Mouse (Mus musculus) retina, adult 2 months (tissue): Measurements from ENCODE around the gene Abcb5.
"Not testable (repeated sequence)": the region's sequence is repeated elsewhere in the genome, so short reads cannot be mapped to it uniquely, and the experiment has no call there.

Source experiments
- DNase-seq: peaks from one replicate; pipeline ENCODE4 v3.0.0-alpha.2; 2012; ENCODE audit warnings: low read depth, low spot score

The Abcb5 gene

GRCm38 (mm10) chr12:118966321-118966720 lies at the start of gene Abcb5:
Gene Abcb5, minus strand, starts transcription at chr12:118966421.
- DNase-seq = no peak

GRCm38 (mm10) chr12:118999230-118999629 lies 33.0 kb upstream of the Abcb5 start:
- no peak for DNase-seq

- DNase-seq = no peak
Measured at GRCm38 (mm10) chr12:118994328-118995166, 28.3 kb upstream of the Abcb5 start.

DNA sequence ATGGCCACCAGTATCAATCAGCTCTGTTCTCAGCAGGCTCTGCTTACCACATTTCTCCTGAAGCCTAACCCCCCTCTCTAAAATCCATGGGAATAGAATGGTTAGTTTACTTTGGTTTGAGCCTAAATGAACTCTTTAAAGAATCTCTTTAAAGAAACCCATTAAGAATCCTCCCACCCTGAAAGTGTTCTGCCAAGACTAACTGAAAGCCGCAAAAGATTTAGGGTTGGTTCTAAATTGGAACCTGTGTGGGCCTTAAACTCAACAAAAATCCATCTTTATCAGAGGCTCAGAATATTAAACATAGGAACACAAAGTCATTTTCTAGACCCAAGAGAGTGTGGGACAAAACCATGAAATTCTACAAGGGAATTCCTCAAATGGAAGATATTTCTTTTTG lies 18.6 kb upstream of the Abcb5 start:
- no peak for DNase-seq

DNA sequence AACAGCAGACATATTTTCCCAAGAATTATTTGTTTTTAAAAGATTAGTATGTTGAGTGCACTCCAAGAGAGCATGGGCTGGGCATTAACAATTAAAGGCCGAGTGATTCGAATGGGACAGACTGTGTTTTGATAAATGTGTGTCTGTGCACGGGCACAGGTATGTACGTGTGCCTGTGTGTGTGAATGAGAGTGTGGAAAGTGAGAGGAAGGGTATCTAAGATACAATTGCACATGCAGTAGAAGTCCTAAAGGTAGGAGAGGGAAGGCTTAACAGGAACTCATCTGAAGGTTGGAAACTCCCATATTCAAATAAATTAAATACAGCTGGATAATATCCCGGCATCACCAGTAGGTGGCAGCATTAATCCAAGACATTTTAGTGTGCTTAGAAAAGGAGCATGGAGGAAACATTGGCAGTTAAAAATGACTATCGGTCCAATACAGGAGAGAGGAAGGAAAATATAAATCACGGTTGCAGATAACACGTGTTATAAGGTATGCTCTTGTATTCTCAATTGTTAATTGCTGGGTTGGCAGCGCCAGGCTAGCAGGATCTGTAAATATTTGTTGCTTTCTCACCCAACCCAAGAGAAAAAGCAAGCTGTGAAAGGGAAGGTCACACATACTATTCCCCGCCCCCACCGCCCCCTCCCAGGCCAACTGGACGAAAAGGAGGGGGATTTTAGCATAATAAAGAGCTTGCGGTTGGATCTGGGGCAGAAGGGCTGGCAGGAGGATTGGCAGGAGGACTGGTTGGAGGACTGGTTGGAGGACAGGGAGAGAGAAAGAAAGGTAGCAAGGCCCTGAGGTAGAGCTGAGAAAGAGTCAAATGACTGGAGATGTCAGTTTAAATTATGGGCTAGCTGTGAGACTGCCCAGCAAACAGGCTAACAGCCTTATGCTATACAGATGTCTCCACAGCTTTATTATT lies 35.6 kb downstream of the Abcb5 start:
- peak; percentile 32 for DNase-seq

- peak; percentile 16 for DNase-seq
Measured at GRCm38 (mm10) chr12:118926813-118927281, 39.4 kb downstream of the Abcb5 start.

DNA sequence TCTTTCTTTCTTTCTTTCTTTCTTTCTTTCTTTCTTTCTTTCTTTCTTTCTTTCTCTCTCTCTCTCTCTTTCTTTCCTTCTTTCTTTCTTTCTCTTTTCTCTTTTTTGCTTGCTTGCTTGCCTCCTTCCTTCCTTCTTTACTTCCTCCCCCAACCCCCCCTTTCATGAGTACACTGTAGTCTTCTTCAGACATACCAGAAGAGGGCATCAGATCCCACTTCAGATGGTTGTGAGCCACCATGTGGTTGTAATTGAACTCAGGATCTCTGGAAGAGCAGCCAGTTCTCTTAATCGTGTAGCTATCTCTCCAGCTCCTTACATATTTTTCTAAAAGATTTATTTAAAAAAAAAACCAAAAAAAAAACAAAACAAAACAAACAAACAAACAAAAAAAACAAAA lies 42.3 kb downstream of the Abcb5 start:
- DNase-seq = not testable (repeated sequence)

- DNase-seq = no peak
Measured at GRCm38 (mm10) chr12:118917771-118918170, 48.5 kb downstream of the Abcb5 start.

- DNase-seq = no peak
Measured at GRCm38 (mm10) chr12:118910360-118910759, 55.9 kb downstream of the Abcb5 start.

DNA sequence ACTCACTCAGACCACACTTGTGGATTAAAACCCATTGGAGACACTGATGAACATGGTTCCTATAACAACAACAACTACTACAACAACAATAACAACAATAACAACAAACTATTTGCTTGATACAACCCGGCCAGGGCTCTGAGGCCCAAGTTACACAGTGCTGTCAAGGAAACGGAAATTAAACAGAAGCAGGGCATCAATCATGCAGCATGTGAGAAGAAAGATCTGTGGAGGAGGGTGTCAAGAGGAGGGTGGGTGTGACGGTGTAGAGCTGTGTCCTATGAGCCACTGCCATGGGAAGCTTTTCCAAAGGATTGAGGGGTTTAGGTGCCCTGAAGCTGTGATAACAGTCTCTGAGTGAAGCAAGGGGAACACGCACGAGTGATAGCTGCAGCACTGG lies 64.0 kb downstream of the Abcb5 start:
- no peak for DNase-seq

DNA sequence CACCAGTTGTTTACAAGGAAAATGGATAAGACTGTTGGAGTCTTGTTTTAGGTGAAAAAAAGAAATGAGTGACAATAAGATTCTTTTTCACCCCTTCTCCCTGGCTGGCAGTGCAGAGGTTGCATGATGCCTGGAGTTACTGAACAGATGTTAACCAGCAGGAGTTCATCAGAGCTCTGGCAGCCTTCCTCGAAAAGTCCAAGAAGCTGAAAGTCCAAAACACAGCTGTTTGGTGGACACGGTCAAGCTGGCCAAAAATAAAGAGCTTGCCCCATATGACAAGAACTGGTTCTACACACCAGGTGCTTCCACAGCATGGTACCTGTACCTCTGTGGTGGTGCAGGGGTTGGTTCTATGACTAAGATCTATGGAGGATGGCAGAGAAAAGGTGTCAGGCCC lies 78.3 kb downstream of the Abcb5 start:
- DNase-seq = no peak

GRCm38 (mm10) chr12:118882790-118883189 lies 83.4 kb downstream of the Abcb5 start:
- no peak for DNase-seq

- DNase-seq = no peak
Measured at GRCm38 (mm10) chr12:118872673-118873072, 93.5 kb downstream of the Abcb5 start.

DNA sequence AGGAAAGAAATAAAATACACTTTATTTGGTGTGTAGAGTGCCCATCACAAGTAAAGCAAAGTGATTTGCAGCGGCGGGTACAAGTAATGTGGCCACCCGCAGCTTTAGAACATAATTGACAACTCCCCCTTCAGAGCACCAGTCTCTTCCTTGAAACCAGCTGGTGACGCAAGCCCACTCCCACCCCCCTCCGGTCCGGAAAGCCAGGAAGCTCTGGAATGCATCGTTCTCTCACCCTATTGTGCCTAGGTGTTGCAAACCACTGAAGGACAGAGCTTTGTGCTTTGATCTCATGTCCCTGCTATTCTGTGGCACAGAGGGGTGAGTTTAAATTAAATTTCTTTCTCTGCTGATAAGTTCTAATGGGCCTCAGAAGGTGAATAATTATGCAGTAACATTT lies 110.1 kb downstream of the Abcb5 start:
- no peak for DNase-seq

- no peak for DNase-seq
Measured at GRCm38 (mm10) chr12:118854831-118855453, 111.3 kb downstream of the Abcb5 start.

DNA sequence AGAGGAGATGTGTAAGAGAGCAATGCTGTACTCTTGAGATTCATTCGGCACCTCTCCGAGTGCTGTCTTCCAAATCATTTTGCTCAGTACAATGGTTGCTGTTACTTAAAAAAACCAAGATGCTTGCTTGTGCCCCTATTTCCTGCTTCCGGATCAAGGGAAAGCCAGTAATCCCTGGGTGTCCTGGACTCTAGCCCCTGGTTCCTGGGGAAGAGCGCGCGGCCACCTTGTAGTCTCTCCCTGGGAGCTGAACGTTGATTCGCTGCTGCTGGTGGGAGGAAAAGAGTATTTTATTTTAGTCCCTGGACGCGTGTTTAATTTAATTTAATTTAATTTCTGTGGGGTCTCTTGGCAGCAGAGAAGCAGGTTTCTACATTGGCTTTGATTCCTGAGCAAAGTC lies 111.8 kb downstream of the Abcb5 start:
- no peak for DNase-seq

DNA sequence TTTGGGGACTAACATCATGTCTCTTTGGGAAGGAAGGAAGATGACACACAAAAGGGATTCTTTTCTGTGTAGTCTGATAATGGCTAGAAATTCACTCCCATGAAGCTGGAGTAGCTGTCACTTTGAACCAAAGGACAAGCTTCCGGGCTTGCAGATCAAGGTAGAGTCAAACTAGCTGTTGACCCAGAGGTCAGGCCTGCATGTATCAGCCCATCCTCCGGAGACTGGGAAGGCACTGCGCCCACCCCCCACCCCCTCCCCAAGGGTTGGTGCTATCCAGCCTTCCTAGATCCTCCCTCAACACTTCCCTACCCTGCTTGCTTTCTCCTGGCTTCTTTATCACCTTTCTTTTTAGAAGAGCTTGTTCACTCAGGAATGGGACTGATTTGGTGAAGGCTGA lies 112.9 kb downstream of the Abcb5 start:
- no peak for DNase-seq

GRCm38 (mm10) chr12:118850851-118851410 lies 115.3 kb downstream of the Abcb5 start:
- DNase-seq = no peak

GRCm38 (mm10) chr12:118849996-118850395 lies 116.2 kb downstream of the Abcb5 start:
- DNase-seq = no peak

GRCm38 (mm10) chr12:118849203-118849861 lies 116.9 kb downstream of the Abcb5 start:
- DNase-seq = no peak
